Mouse (Mus musculus) ES-Bruce4 (cell line): ENCODE measurements around the gene Pcare.

ENCODE experiments used
- CTCF ChIP-seq: IDR thresholded peaks from one replicate; pipeline ENCODE4 v1.8.1; 2011; ENCODE audit warnings: low read depth, low read length
- EP300 ChIP-seq: IDR thresholded peaks from 2 replicates; pipeline ENCODE4 v1.6.1; 2011; ENCODE audit warnings: low read depth, low read length; ENCODE audit not compliant: insufficient read depth
- POLR2A ChIP-seq: IDR thresholded peaks from one replicate; pipeline ENCODE4 v1.8.1; 2011; ENCODE audit warnings: low read length; ENCODE audit not compliant: insufficient read depth

- TF ChIP-seq CTCF (no peak), POLR2A (no peak), EP300 (no peak)
These were observed 29.6 kb upstream of the Pcare start for GRCm38 (mm10) chr17:71782242-71782698.
